Comparison of ENCODE assay signal across 8 mouse cellular contexts in genomic region chr2:32381775-32382223, GRCm38 (mm10). TPM values are rescaled to one million over a fixed set of nuclear protein-coding genes. Genes with fewer than 3 reads are reported as not detected.
DNase-seq lines count a peak whose midpoint lies in the region; ATAC-seq and TF ChIP-seq lines count a peak whose summit lies in the region.

1110008P14Rik (minus strand) TSS chr2:32381938.

- TF ChIP-seq POLR2A in bone marrow, adult 2 months (IDR thresholded peaks at IDR 0.05; ENCODE audit: borderline replicate concordance, control insufficient read depth, low read depth, low read length): peak; percentile 62; the same call in 1 of the 2 replicates

- peaks cover 31% of the 10 kb centered on the region for H3K36me3 ChIP-seq in embryonic facial prominence, embryonic 14.5 days (ENCODE audit: control insufficient read depth, insufficient read depth, low read length)
- H3K36me3 ChIP-seq in limb, embryonic 15.5 days: peaks cover 30% of the 10 kb centered on the region
- H3K36me3 ChIP-seq in midbrain, postnatal 0 days (ENCODE audit: insufficient read depth, low read length): peaks cover 27% of the 10 kb centered on the region

- no peak for TF ChIP-seq CTCF in bone marrow, adult 2 months (IDR thresholded peaks at IDR 0.05; ENCODE audit: control insufficient read depth, insufficient read depth, low read length)
- TF ChIP-seq CTCF in midbrain, postnatal 0 days (IDR thresholded peaks at IDR 0.05): no peak

- H3K4me2 ChIP-seq in embryonic facial prominence, embryonic 14.5 days (ENCODE audit: low read depth, low read length): peak within 1 kb of the TSS; percentile 98
- peak within 1 kb of the TSS; percentile 97 for H3K4me2 ChIP-seq in limb, embryonic 15.5 days
- H3K4me2 ChIP-seq in midbrain, postnatal 0 days (ENCODE audit: low read depth, low read length, poor library complexity, severe bottlenecking): peak within 1 kb of the TSS; percentile 95

- peak within 1 kb of the TSS; percentile 59 for H3K27ac ChIP-seq in bone marrow, adult 2 months (ENCODE audit: control insufficient read depth, insufficient read depth, low read depth, low read length, poor library complexity)
- H3K27ac ChIP-seq in embryonic facial prominence, embryonic 14.5 days (replicated peaks; ENCODE audit: low read depth, low read length): no peak within 1 kb of the TSS
- peak within 1 kb of the TSS; percentile 61 for H3K27ac ChIP-seq in limb, embryonic 15.5 days
- H3K27ac ChIP-seq in midbrain, postnatal 0 days (ENCODE audit: low read depth, low read length): peak within 1 kb of the TSS; percentile 75

- WGBS in bone marrow, adult 2 months: under 1% methylated on average over 47 of the region's 47 CpGs
- 0% methylated on average over 26 of the region's 47 CpGs for WGBS in embryonic facial prominence, embryonic 14.5 days
- under 1% methylated on average over 34 of the region's 47 CpGs for WGBS in limb, embryonic 15.5 days
- 0% methylated on average over 39 of the region's 47 CpGs for WGBS in midbrain, postnatal 0 days

- no peaks in the 10 kb centered on the region for H3K9me3 ChIP-seq in embryonic facial prominence, embryonic 14.5 days (ENCODE audit: control insufficient read depth, low read length)
- no peaks in the 10 kb centered on the region for H3K9me3 ChIP-seq in limb, embryonic 15.5 days
- no peaks in the 10 kb centered on the region for H3K9me3 ChIP-seq in midbrain, postnatal 0 days (ENCODE audit: low read length)

- peaks cover 4% of the 10 kb centered on the region for H3K4me1 ChIP-seq in bone marrow, adult 2 months (ENCODE audit: control insufficient read depth, insufficient read depth, low read length)
- no peaks in the 10 kb centered on the region for H3K4me1 ChIP-seq in embryonic facial prominence, embryonic 14.5 days (ENCODE audit: control insufficient read depth, insufficient read depth, low read length)
- H3K4me1 ChIP-seq in limb, embryonic 15.5 days: peaks cover 13% of the 10 kb centered on the region
- peaks cover 4% of the 10 kb centered on the region; the same call in 1 of the 2 replicates for H3K4me1 ChIP-seq in midbrain, postnatal 0 days (ENCODE audit: insufficient read depth, low read length)

- ATAC-seq in embryonic facial prominence, embryonic 14.5 days (ENCODE audit: low read depth): peak; percentile 92
- ATAC-seq in limb, embryonic 15.5 days (ENCODE audit: insufficient number of reproducible peaks, low FRiP score, low TSS enrichment, low read depth): peak; percentile 86
- ATAC-seq in midbrain, postnatal 0 days (ENCODE audit: low FRiP score): peak; percentile 78

- no peaks in the 10 kb centered on the region for H3K27me3 ChIP-seq in embryonic facial prominence, embryonic 14.5 days (replicated peaks; ENCODE audit: control insufficient read depth, insufficient read depth, low read length)
- no peaks in the 10 kb centered on the region for H3K27me3 ChIP-seq in limb, embryonic 15.5 days
- no peaks in the 10 kb centered on the region for H3K27me3 ChIP-seq in midbrain, postnatal 0 days (ENCODE audit: insufficient read depth, low read length)

- H3K4me3 ChIP-seq in bone marrow, adult 2 months (replicated peaks; ENCODE audit: control insufficient read depth, low read depth, low read length): peak within 1 kb of the TSS; percentile 76
- H3K4me3 ChIP-seq in embryonic facial prominence, embryonic 14.5 days (ENCODE audit: low read depth, low read length): peak within 1 kb of the TSS; percentile 69
- H3K4me3 ChIP-seq in limb, embryonic 15.5 days: peak within 1 kb of the TSS; percentile 61
- H3K4me3 ChIP-seq in midbrain, postnatal 0 days (ENCODE audit: low read depth, low read length): peak within 1 kb of the TSS; percentile 62

- H3K9ac ChIP-seq in embryonic facial prominence, embryonic 14.5 days (ENCODE audit: low read depth, low read length): peak within 1 kb of the TSS; percentile 69
- peak within 1 kb of the TSS; percentile 39 for H3K9ac ChIP-seq in limb, embryonic 15.5 days
- H3K9ac ChIP-seq in midbrain, postnatal 0 days (replicated peaks; ENCODE audit: low read length, poor library complexity, severe bottlenecking): peak within 1 kb of the TSS; percentile 74

- DNase-seq in B cell, adult 2 months: peak; percentile 97
- peak; percentile 96 for DNase-seq in embryonic facial prominence, embryonic 14.5 days (ENCODE audit: low spot score)
- DNase-seq in heart, adult 8-10 months (ENCODE audit: low spot score): peak; percentile 92
- DNase-seq in kidney, adult 9 months: peak; percentile 95
- peak; percentile 90 for DNase-seq in midbrain, postnatal 0 days (ENCODE audit: low spot score)
- peak; percentile 94 to 99 for DNase-seq in spleen, postnatal 10 days (ENCODE audit: low spot score in 2 of 2)

RNA-seq across cellular contexts. Expression of gene 1110008P14Rik, which starts in this region (rescaled TPM):
- 28.0 and 39.6 TPM in 2 replicates for polyA plus RNA-seq in bone marrow, adult 2 months (2011; ENCODE audit: insufficient read depth, insufficient read length, low replicate concordance, missing spikeins)
- polyA plus RNA-seq in embryonic facial prominence, embryonic 14.5 days (2014; fragmentation: Nextera tagmentation; extraction: Ambion mirVana): 67.7 and 79.7 TPM in 2 replicates
- total RNA-seq in heart, adult 8-10 months (2022): 10 to 100 TPM; 43.8 to 49.1 (median 45.3) TPM
- 58.0 and 67.7 TPM in 2 replicates for polyA plus RNA-seq in limb, embryonic 15.5 days (2015; fragmentation: Nextera tagmentation; extraction: Ambion mirVana)
- total RNA-seq in midbrain, postnatal 0 days (2014; rRNA removed): 336 and 450 TPM in 2 replicates
- polyA plus RNA-seq in midbrain, postnatal 0 days (2015; fragmentation: Nextera tagmentation; extraction: Ambion mirVana): 198 and 224 TPM in 2 replicates
